Mouse (Mus musculus): Measurements from ENCODE around the gene Mfsd4b5. TPM values are rescaled to one million over a fixed set of nuclear protein-coding genes. Genes with fewer than 3 reads are reported as not detected.
"Not testable (repeated sequence)": the region's sequence is repeated elsewhere in the genome, so short reads cannot be mapped to it uniquely, and the experiment has no call there.

The Mfsd4b5 gene
- total RNA-seq (2017) = 0.19 to 0.53 TPM in 2 of 3 replicates, not detected in the other

DNA sequence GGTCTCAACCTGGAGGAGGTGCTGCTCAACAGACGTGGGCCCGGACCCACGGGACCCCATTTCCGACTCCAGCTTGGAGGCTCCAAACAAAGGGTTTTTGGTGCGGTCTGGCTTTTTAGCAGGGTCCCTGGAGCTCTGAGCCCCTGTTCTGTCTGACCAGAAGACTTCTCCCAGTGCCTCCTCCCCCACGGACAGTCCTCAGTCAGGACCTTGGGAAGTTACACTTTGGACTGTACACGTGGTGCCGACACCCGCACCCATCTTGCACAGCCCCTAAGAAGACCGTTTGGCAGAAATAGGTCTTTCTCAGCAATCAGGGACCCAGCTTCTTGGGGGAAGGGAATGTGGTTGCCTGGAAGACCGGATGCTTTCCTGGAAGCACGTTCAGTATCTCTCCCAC, at the start of gene Mfsd4b5:
TSS of gene Mfsd4b5 (minus strand) at position 181 of the 400 bp plus-strand sequence.
- no peak for ATAC-seq (replicated peaks; ENCODE audit: insufficient number of reproducible peaks, low FRiP score, low TSS enrichment, poor library complexity, severe bottlenecking)

- ATAC-seq (replicated peaks; ENCODE audit: insufficient number of reproducible peaks, low FRiP score, low TSS enrichment, poor library complexity, severe bottlenecking) = no peak
Observed at GRCm38 (mm10) chr10:40034956-40035355, 48.5 kb upstream of the Mfsd4b5 start.

DNA sequence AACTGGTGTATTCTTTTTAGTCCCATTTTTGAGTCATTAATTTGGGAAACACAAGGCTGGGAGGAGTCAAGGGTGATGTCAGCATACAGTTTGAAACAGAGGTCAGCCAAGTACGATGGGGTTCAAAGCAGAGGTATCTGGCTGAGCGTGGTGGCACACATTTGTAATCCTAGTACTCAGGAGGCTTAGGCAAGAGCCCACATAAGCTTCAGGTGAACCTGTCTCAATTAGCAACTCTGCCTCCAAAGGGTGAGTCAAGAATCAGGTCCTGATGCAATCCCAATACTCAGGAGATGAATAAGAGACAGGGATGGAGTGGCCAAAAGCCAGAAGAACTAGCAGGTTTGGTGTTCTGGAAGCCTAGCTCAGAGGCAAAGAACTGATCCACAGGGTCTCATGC, 46.5 kb upstream of the Mfsd4b5 start:
- no peak for ATAC-seq (replicated peaks; ENCODE audit: insufficient number of reproducible peaks, low FRiP score, low TSS enrichment, poor library complexity, severe bottlenecking)

DNA sequence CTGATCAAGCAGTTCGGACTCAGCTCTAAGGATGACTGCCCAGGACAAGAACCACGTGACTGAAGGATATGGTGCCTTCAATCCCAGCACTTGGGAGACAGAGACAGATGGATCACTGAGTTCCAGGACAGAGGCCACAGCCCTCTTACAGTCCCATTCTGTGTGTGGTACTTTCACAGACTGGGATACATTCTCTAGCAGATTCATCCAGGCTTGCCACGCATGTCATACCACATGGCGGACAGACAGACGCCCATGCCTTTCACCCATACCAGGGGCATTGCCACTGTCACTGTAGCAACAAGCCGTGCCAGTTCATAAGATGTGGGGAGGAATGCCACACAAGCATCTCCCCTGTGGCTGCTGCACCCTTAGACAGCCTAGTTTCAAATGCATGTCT, 44.3 kb upstream of the Mfsd4b5 start:
- no peak for ATAC-seq (replicated peaks; ENCODE audit: insufficient number of reproducible peaks, low FRiP score, low TSS enrichment, poor library complexity, severe bottlenecking)

DNA sequence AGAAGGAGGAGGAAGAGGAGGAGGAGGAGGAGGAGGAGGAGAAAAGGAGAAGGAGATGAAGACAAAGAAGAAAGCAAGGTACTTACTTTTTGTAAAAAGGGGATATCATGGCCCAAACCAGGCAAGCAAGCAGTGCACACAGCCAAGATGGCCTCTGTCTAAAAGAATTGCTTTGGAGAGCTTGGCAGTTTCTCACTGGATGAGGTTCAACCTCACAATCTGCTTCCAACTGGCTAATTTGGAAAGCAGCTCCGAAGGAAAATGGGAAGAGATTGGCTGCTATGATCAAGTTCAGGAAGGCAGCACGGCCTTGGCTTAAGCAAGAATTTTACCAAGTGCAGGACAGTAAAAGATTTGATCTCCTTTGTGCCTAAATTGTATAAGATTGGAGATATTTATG, 43.2 kb upstream of the Mfsd4b5 start:
- ATAC-seq (replicated peaks; ENCODE audit: insufficient number of reproducible peaks, low FRiP score, low TSS enrichment, poor library complexity, severe bottlenecking) = no peak

DNA sequence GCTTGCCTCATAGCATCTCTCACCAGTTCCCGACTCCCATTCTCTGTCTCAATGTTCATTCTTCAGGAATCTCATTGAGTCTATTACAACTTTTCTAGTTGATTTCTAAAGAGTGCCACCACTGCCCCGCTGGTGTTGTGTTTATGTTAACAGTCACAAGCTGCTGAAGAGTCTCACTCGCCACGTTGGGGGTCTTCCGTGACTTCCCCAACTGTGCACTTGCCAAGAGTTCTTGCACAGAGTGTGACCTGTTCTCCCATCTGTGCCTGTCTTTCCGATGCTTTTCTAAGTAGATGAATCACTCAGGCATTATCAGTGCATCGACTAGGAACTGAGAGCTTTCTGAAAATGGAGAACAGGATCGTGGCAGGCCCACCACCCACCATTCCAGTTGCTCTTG, 41.6 kb upstream of the Mfsd4b5 start:
- no peak for ATAC-seq (replicated peaks; ENCODE audit: insufficient number of reproducible peaks, low FRiP score, low TSS enrichment, poor library complexity, severe bottlenecking)

GRCm38 (mm10) chr10:40026546-40026945, 40.1 kb upstream of the Mfsd4b5 start:
- ATAC-seq (replicated peaks; ENCODE audit: insufficient number of reproducible peaks, low FRiP score, low TSS enrichment, poor library complexity, severe bottlenecking) = no peak

DNA sequence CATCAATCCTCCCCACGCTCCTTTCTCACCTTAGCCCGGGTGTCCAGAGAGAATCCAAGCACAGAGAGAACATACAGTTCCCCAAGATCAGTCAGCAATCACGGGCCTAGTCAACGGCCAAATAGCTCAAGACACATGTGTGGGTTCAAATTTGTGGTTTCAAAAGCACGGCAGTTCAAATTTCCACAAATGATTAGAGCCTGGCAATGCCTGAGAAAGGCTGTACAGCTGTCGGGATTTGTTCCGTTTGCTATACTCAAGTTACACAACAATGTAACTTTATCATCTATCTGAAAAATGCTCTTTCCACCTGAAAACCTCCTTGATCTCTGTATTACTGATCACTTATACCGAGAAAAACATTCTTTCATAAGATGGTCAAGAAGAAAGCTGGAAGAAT, 39.1 kb upstream of the Mfsd4b5 start:
- no peak for ATAC-seq (replicated peaks; ENCODE audit: insufficient number of reproducible peaks, low FRiP score, low TSS enrichment, poor library complexity, severe bottlenecking)

DNA sequence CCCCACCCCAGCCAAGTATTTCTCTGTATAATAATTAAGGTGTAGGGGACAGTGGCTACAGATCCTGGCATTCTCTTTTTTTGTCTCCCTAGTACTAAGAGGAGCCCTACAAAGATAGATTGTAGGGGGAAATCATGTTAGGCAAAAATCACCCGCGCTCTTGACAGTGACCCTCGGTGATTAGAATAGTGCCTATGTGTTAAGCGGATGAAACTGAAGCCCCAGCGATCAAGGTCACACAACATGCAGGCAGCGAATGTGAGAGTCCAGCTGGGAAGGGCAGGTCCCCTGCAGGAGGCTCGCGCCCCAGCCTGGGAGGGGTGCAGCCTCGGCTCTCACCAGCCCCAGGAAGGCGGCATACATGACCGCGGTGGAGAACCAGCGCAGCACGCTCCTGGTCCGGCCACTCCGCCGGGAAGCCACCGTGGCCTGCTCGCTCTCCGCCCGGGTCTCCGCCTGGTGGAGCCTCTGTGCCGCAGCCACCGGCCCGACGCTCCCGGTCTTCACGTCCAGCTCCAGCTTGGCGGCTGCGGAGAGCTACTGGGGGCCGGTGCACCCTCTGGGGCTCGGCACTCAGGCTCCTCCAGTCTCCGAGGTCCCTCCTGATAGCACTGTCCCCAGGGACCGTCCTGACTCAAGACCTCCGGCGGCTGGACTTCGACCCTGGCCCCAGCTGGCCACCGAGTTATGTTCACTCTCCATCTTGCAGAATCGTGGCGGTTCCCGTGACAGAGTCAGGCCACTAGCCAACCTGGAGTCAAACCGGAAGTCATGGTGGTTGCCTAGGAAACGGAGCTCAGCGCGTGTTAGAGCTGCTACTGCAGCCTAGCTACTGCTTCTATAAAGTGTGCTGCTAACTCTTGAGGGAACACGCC, 38.3 kb upstream of the Mfsd4b5 start, which contains the start of gene Mfsd4b1:
TSS of gene Mfsd4b1 (minus strand) at position 715 of the 875 bp plus-strand sequence.
- ATAC-seq (replicated peaks; ENCODE audit: insufficient number of reproducible peaks, low FRiP score, low TSS enrichment, poor library complexity, severe bottlenecking) = peak; percentile 67

GRCm38 (mm10) chr10:40020401-40020800, 34.0 kb upstream of the Mfsd4b5 start:
- no peak for ATAC-seq (replicated peaks; ENCODE audit: insufficient number of reproducible peaks, low FRiP score, low TSS enrichment, poor library complexity, severe bottlenecking)

- no peak for ATAC-seq (replicated peaks; ENCODE audit: insufficient number of reproducible peaks, low FRiP score, low TSS enrichment, poor library complexity, severe bottlenecking)
Observed at GRCm38 (mm10) chr10:40019492-40019891, 33.0 kb upstream of the Mfsd4b5 start.

DNA sequence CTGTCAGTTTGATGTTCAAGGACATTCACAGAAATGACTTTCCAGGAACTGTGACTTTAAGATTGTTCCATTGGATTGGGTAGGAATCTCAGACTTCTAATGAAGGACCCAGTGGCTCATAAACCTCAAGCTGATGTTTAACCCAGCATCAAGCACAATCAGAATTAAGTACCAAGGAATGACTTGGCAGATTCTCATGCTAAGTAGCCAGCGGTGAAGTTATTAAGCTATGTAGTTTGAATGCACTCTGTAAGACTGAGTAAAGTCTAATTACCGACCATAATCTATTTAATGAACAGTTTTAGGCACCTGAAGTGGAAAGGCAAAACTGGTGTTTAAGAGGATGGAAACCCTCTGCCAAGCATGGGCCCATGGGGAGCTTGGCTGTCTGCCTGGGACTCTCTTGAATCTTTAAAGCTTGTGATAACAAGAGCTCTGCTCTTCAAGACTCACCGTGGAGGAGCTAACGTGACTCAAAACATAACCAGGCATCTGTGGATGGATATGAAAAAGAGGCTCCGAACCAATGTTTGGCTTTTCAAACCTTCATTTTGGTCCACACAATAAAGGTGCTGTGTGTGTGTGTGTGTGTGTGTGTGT, 31.9 kb upstream of the Mfsd4b5 start:
- ATAC-seq (replicated peaks; ENCODE audit: insufficient number of reproducible peaks, low FRiP score, low TSS enrichment, poor library complexity, severe bottlenecking) = no peak

- no peak for ATAC-seq (replicated peaks; ENCODE audit: insufficient number of reproducible peaks, low FRiP score, low TSS enrichment, poor library complexity, severe bottlenecking)
Observed at GRCm38 (mm10) chr10:40009591-40009990, 23.1 kb upstream of the Mfsd4b5 start.

DNA sequence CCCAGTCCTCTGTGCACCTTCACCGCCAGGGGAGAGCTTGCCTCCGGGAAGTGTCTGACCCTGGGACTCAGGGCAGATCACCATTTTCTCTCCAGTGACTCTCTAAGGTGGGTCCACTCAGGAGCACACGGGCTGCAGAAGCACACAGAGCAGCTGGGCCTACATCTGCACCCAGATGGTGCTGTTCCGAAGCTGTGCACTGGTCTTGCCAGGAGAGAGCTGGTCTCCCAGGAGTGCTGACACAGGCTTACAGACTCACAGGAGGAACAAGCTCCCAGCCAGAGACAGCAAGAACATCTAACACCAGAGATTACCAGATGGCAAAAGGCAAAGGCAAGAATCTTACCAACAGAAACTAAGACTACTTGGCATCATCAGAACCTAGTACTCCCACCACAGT, 22.4 kb upstream of the Mfsd4b5 start:
- ATAC-seq (replicated peaks; ENCODE audit: insufficient number of reproducible peaks, low FRiP score, low TSS enrichment, poor library complexity, severe bottlenecking) = not testable (repeated sequence)

GRCm38 (mm10) chr10:40007953-40008352, 21.5 kb upstream of the Mfsd4b5 start:
- no peak for ATAC-seq (replicated peaks; ENCODE audit: insufficient number of reproducible peaks, low FRiP score, low TSS enrichment, poor library complexity, severe bottlenecking)

DNA sequence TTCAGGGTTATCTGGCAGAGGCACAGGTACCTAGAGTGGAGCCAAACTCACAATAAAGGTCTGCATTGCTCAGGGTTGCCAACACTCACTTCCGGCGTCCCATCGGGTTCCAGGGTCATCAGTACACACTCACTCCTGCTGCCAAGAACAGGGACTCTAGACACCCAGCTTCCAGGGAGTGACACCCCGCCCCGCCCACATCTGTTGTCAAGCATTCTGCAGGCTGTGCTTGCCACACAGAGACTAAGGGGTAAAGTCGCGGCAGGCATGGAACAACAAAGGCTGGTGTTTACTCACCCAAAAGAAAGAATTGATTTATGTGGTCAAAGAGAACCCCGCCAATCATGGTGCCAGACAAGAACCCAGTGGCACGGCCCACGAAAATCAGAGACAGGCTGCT, 20.5 kb upstream of the Mfsd4b5 start:
- ATAC-seq (replicated peaks; ENCODE audit: insufficient number of reproducible peaks, low FRiP score, low TSS enrichment, poor library complexity, severe bottlenecking) = no peak

DNA sequence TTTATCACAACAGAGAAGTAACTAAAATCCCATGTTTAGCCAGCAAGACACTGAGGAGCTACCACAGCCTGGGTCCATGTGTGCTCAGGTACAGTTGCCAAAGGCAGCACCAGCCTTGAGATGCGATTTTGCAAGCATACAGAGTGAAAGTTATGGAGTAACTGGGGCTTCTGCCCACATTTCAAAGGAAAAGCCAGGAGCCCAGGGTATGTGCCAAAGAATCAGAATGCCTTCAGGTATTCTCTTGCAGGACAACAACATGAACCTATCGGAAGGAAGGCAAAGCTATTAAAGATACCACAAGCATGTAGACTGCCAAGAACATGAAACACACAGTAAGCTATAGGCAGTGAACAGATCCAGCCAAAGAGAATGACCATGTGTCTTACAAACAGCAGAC, 14.3 kb upstream of the Mfsd4b5 start:
- ATAC-seq (replicated peaks; ENCODE audit: insufficient number of reproducible peaks, low FRiP score, low TSS enrichment, poor library complexity, severe bottlenecking) = no peak

- ATAC-seq (replicated peaks; ENCODE audit: insufficient number of reproducible peaks, low FRiP score, low TSS enrichment, poor library complexity, severe bottlenecking) = no peak
Observed at GRCm38 (mm10) chr10:39991155-39991554, 4.7 kb upstream of the Mfsd4b5 start.

DNA sequence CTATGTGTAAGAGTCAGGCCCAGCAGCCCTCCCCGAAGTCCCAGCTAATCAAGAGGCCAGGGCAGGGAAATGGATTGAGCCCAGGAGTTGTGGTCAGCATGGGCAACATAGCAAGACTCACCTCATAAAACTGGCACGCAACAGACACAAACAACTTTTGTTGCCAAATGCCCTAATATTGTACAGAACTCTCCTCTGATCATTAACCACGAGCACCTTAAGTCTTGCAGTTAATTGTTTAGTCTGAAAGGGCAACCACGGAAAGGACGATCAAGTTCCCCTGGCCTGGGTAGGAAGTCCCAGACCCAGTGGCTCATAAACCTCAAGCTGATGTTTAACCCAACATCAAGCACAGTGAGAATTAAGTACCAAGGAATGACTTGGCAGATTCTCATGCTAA, 3.8 kb downstream of the Mfsd4b5 start:
- no peak for ATAC-seq (replicated peaks; ENCODE audit: insufficient number of reproducible peaks, low FRiP score, low TSS enrichment, poor library complexity, severe bottlenecking)

- ATAC-seq (replicated peaks; ENCODE audit: insufficient number of reproducible peaks, low FRiP score, low TSS enrichment, poor library complexity, severe bottlenecking) = no peak
Observed at GRCm38 (mm10) chr10:39978231-39978630, 8.2 kb downstream of the Mfsd4b5 start.

All from monocyte, adult 5-6 weeks (primary cell).